24 mouse cellular contexts compared by ENCODE assay signal in the genomic region with DNA sequence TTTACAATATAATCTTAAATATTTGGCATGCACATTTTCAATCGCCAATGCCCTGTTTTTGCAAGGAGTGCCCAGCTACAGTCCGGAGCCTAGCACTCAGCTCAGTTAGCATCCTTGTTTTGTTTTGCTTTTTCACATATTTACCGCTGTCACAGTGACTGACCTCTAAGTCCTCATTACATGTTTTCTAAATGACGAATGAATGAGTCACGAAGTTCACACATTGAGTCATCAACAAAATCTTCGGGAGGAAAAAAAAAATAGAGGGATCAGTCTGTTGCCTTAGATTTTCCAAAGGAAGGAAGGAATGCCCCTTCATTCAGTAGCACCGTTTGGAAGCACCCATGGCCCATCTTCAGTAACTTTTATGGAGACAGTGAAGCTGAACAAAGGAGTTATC.
"Had no signal": no experiment of that assay in that cellular context is flagged by ENCODE, and none has a peak within 500 bp of the region (broad histone marks: within the 10 kb centered on the region; RNA-seq: fewer than 3 reads in every experiment).

No protein-coding gene starts in this region.

- H3K4me2 ChIP-seq: limb, embryonic 12.5 days; limb, embryonic 15.5 days; liver, embryonic 12.5 days; liver, embryonic 15.5 days; midbrain, embryonic 11.5 days; neural tube, embryonic 12.5 days; neural tube, embryonic 15.5 days had no signal

- H3K9ac ChIP-seq: limb, embryonic 12.5 days; limb, embryonic 15.5 days; liver, embryonic 12.5 days; liver, embryonic 15.5 days; neural tube, embryonic 12.5 days; neural tube, embryonic 15.5 days had no signal

- H3K9me3 ChIP-seq: limb, embryonic 12.5 days; limb, embryonic 15.5 days; liver, embryonic 12.5 days; liver, embryonic 15.5 days; neural tube, embryonic 12.5 days; neural tube, embryonic 15.5 days had no signal

- H3K27ac ChIP-seq: left cerebral cortex, adult 2 months; limb, embryonic 12.5 days; limb, embryonic 15.5 days; liver, embryonic 12.5 days; liver, embryonic 15.5 days; neural tube, embryonic 12.5 days; neural tube, embryonic 15.5 days had no signal

- H3K4me1 ChIP-seq: liver, embryonic 12.5 days; liver, embryonic 15.5 days; neural tube, embryonic 12.5 days had no signal

- H3K4me3 ChIP-seq: left cerebral cortex, adult 2 months; limb, embryonic 12.5 days; limb, embryonic 15.5 days; liver, embryonic 12.5 days; liver, embryonic 15.5 days; neural tube, embryonic 12.5 days; neural tube, embryonic 15.5 days had no signal

- H3K27me3 ChIP-seq: limb, embryonic 12.5 days; limb, embryonic 15.5 days; liver, embryonic 12.5 days; liver, embryonic 15.5 days; neural tube, embryonic 12.5 days; neural tube, embryonic 15.5 days had no signal

- ATAC-seq: liver, embryonic 12.5 days had no signal

- H3K36me3 ChIP-seq: limb, embryonic 12.5 days; limb, embryonic 15.5 days; liver, embryonic 12.5 days; liver, embryonic 15.5 days; neural tube, embryonic 12.5 days; neural tube, embryonic 15.5 days had no signal

- DNase-seq: kidney, adult 18-20 months; kidney, adult 9 months; kidney, postnatal 14 days; kidney, postnatal 4 days; layer of hippocampus, adult 9-11 months; layer of hippocampus, postnatal 36 days; left cerebral cortex, postnatal 4 days; lung, adult 2 months; lung, postnatal 14 days; lung, postnatal 4 days; midbrain, embryonic 14.5 days; retina, postnatal 1 day; right cerebral cortex, postnatal 25 days; spleen, adult 18-20 months; thymus, adult 18-20 months; thymus, postnatal 36 days had no signal
